Mouse (Mus musculus) heart, adult 18-20 months (tissue): ENCODE results near the gene Nat8f1. TPM values are rescaled to one million over a fixed set of nuclear protein-coding genes. Genes with fewer than 3 reads are reported as not detected.
"Not testable (repeated sequence)": the region's sequence is repeated elsewhere in the genome, so short reads cannot be mapped to it uniquely, and the experiment has no call there.

Source experiments
- DNase-seq, 2 experiments: peaks; one replicate each; pipeline ENCODE4 v3.0.0; 2021 to 2022; ENCODE audit warnings: mixed read lengths in 1 of 2
- long read RNA-seq, 2 experiments: library from polyadenylated mRNA; stranded (forward); transcript quantifications; one replicate each; pipeline ENCODE4 v2.0.0; 2021
- total RNA-seq, 2 experiments: library from RNA; stranded (reverse); gene quantifications; 2 replicates each; pipeline ENCODE4 v1.2.3; 2021

The Nat8f1 gene
- total RNA-seq = 1 to 10 TPM; 2.8 to 3.2 TPM
- long read RNA-seq, experiment 1, partial matches to known transcripts = 0 of 5 reads
- long read RNA-seq, experiment 1, other reads (novel, unspliced or antisense) = 4 of 5 reads
- long read RNA-seq, experiment 2, partial matches to known transcripts = 0 of 2 reads
- long read RNA-seq, experiment 2, other reads (novel, unspliced or antisense) = 1 of 2 reads

- peak; percentile 93 to 96 for DNase-seq
Measured at GRCm38 (mm10) chr6:85915539-85916513, at the start of gene Nat8f1. Nat8f1 (minus strand) TSS chr6:85915687.

GRCm38 (mm10) chr6:85961101-85962091 is 45.9 kb upstream of the Nat8f1 start, which contains the start of gene Dusp11:
Dusp11 (minus strand) TSS chr6:85961667.
- peak; percentile 95 for DNase-seq

GRCm38 (mm10) chr6:85957581-85957980 is 42.1 kb upstream of the Nat8f1 start:
- no peak for DNase-seq

- no peak for DNase-seq
Measured at GRCm38 (mm10) chr6:85948549-85948948, 33.1 kb upstream of the Nat8f1 start.

- DNase-seq = no peak
Measured at GRCm38 (mm10) chr6:85942469-85942868, 27.0 kb upstream of the Nat8f1 start.

GRCm38 (mm10) chr6:85938701-85939100 is 23.2 kb upstream of the Nat8f1 start:
- DNase-seq = no peak

- peak; percentile 92 to 94 for DNase-seq
Measured at GRCm38 (mm10) chr6:85936508-85937465, 21.3 kb upstream of the Nat8f1 start.

GRCm38 (mm10) chr6:85935646-85936045 is 20.2 kb upstream of the Nat8f1 start:
- no peak for DNase-seq

- DNase-seq = no peak
Measured at GRCm38 (mm10) chr6:85934047-85934446, 18.6 kb upstream of the Nat8f1 start.

- DNase-seq = no peak
Measured at GRCm38 (mm10) chr6:85929312-85929711, 13.8 kb upstream of the Nat8f1 start.

GRCm38 (mm10) chr6:85927476-85928464 is 12.3 kb upstream of the Nat8f1 start:
- no peak for DNase-seq

- no peak for DNase-seq
Measured at GRCm38 (mm10) chr6:85926709-85927108, 11.2 kb upstream of the Nat8f1 start.

- no peak for DNase-seq
Measured at GRCm38 (mm10) chr6:85923643-85924042, 8.2 kb upstream of the Nat8f1 start.

- no peak for DNase-seq
Measured at GRCm38 (mm10) chr6:85919401-85919800, 3.9 kb upstream of the Nat8f1 start.

GRCm38 (mm10) chr6:85918341-85918740 is 2.9 kb upstream of the Nat8f1 start:
- not testable (repeated sequence) for DNase-seq

GRCm38 (mm10) chr6:85916596-85916995 is 1.1 kb upstream of the Nat8f1 start:
- no peak for DNase-seq

GRCm38 (mm10) chr6:85915141-85915538 is 347 bp downstream of the Nat8f1 start:
- DNase-seq = no peak

GRCm38 (mm10) chr6:85911587-85911986 is 3.9 kb downstream of the Nat8f1 start, which contains the start of gene Tprkb:
Tprkb (plus strand) TSS chr6:85911865.
- no peak for DNase-seq

- DNase-seq = no peak
Measured at GRCm38 (mm10) chr6:85909704-85910103, 5.8 kb downstream of the Nat8f1 start.
